Mouse (Mus musculus): ENCODE data around the gene Gm3029. TPM values are rescaled to one million over a fixed set of nuclear protein-coding genes. Genes with fewer than 3 reads are reported as not detected.
"Not testable (repeated sequence)": the region's sequence is repeated elsewhere in the genome, so short reads cannot be mapped to it uniquely, and the experiment has no call there.

The Gm3029 gene
- total RNA-seq (2014; rRNA removed; ENCODE audit: low replicate concordance) (not detected in 2 replicates), polyA plus RNA-seq (2015; fragmentation: Nextera tagmentation; extraction: Ambion mirVana) (not detected in 2 replicates)

DNA sequence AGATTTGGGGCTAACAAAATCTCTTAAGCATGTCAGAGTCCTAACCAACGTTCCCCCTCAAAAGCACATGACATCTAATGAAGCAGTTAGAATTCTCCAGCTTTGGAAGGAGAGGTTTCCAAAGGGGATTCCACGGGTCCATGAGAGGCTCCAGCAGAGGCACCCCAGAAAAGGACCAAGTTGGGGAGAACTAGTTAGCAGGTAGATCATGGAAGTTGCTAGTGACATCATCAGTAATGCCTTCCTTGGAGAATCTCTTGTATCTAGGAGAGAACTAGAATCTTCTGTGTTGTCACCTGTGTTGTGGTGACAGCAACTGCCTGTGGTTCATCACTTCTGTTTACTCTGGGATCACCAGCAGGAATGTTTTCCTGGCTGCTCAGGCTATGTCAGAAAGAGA lies at the start of gene Gm3029:
Gm3029 (plus strand) TSS at position 301 of the 400 bp plus-strand sequence.
- H3K4me2 ChIP-seq (ENCODE audit: low read depth, low read length); H3K9me3 ChIP-seq (replicated peaks; ENCODE audit: control insufficient read depth, low read length); ATAC-seq (ENCODE audit: insufficient read depth, low read depth); H3K4me3 ChIP-seq (ENCODE audit: low read depth, low read length); H3K27me3 ChIP-seq (ENCODE audit: control insufficient read depth, insufficient read depth, low read length); DNase-seq (ENCODE audit: low spot score); H3K4me1 ChIP-seq (ENCODE audit: control insufficient read depth, insufficient read depth); H3K27ac ChIP-seq (ENCODE audit: low read depth); H3K36me3 ChIP-seq (replicated peaks; ENCODE audit: control insufficient read depth, insufficient read depth, low read length); H3K9ac ChIP-seq (replicated peaks; ENCODE audit: low read depth, low read length): not testable (repeated sequence)
- 38% methylated on average over 1 of the region's 2 CpGs for WGBS

DNA sequence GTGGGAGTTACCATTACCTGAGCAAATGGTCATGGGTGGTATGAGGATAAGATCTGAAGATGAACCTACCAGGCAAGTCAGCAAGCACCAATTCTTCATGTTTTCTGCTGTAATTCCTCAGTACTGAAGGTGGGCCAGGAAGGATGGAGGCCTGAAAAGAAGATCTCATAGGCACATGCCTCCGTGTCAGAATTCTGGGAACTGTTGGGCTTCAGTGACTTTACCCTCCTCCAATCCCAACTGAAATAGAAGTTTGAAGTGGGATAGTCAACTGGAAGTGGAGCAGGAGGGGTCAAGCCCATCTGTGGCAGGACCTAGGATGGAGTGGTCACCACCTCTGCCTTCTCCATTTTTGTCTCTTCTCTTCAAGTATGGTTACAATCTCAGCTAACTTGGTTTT lies 47.7 kb upstream of the Gm3029 start, which contains the start of gene Gm2916:
Gm2916 (plus strand) TSS at position 301 of the 400 bp plus-strand sequence.
- H3K4me2 ChIP-seq (ENCODE audit: low read depth, low read length); DNase-seq (ENCODE audit: low spot score); H3K27me3 ChIP-seq (ENCODE audit: control insufficient read depth, insufficient read depth, low read length); H3K36me3 ChIP-seq (replicated peaks; ENCODE audit: control insufficient read depth, insufficient read depth, low read length); H3K27ac ChIP-seq (ENCODE audit: low read depth); H3K4me1 ChIP-seq (ENCODE audit: control insufficient read depth, insufficient read depth); H3K9ac ChIP-seq (replicated peaks; ENCODE audit: low read depth, low read length); H3K4me3 ChIP-seq (ENCODE audit: low read depth, low read length); ATAC-seq (ENCODE audit: insufficient read depth, low read depth); H3K9me3 ChIP-seq (replicated peaks; ENCODE audit: control insufficient read depth, low read length): not testable (repeated sequence)
- no CpG with 5 or more reads among the region's 1 CpGs for WGBS

DNA sequence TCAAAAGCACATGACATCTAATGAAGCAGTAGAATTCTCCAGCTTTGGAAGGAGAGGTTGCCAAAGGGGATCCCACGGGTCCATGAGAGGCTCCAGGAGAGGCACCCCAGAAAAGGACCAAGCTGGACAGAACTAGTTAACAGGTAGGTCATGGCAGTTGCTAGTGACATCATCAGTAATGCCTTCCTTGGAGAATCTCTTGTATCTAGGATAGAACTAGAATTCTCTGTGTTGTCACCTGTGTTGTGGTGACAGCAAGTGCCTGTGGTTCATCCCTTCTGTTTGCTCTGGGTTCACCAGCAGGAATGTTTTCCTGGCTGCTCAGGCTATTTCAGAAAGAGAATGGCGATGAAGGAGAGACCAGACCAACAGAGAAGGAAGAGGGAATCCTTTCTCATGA lies 31.7 kb downstream of the Gm3029 start, which contains the start of gene Gm3095:
Gm3095 (plus strand) TSS at position 301 of the 400 bp plus-strand sequence.
- DNase-seq (ENCODE audit: low spot score); H3K4me3 ChIP-seq (ENCODE audit: low read depth, low read length); H3K4me1 ChIP-seq (ENCODE audit: control insufficient read depth, insufficient read depth); H3K27me3 ChIP-seq (ENCODE audit: control insufficient read depth, insufficient read depth, low read length); H3K9ac ChIP-seq (replicated peaks; ENCODE audit: low read depth, low read length); H3K27ac ChIP-seq (ENCODE audit: low read depth); ATAC-seq (ENCODE audit: insufficient read depth, low read depth); H3K4me2 ChIP-seq (ENCODE audit: low read depth, low read length); H3K36me3 ChIP-seq (replicated peaks; ENCODE audit: control insufficient read depth, insufficient read depth, low read length); H3K9me3 ChIP-seq (replicated peaks; ENCODE audit: control insufficient read depth, low read length): not testable (repeated sequence)
- no CpG with 5 or more reads among the region's 2 CpGs for WGBS

Other genes starting within 250 kb of the Gm3029 start
- gene Gm3043, start 243.0 kb upstream of the Gm3029 start, total RNA-seq (2014; rRNA removed; ENCODE audit: low replicate concordance), result not detected in 2 replicates
- gene Gm3043, start 243.0 kb upstream of the Gm3029 start, polyA plus RNA-seq (2015; fragmentation: Nextera tagmentation; extraction: Ambion mirVana), result not detected in 2 replicates
- 0.66 TPM in 1 of 2 replicates, not detected in the other for gene Gm3002, start 121.7 kb upstream of the Gm3029 start, total RNA-seq (2014; rRNA removed; ENCODE audit: low replicate concordance)
- gene Gm3002, start 121.7 kb upstream of the Gm3029 start, polyA plus RNA-seq (2015; fragmentation: Nextera tagmentation; extraction: Ambion mirVana), result 0.41 and 0.77 TPM in 2 replicates
- gene Gm3033, start 85.5 kb upstream of the Gm3029 start, total RNA-seq (2014; rRNA removed; ENCODE audit: low replicate concordance), result not detected in 2 replicates
- gene Gm3033, start 85.5 kb upstream of the Gm3029 start, polyA plus RNA-seq (2015; fragmentation: Nextera tagmentation; extraction: Ambion mirVana), result not detected in 2 replicates
- not detected in 2 replicates for gene Gm2916, start 47.6 kb upstream of the Gm3029 start, total RNA-seq (2014; rRNA removed; ENCODE audit: low replicate concordance)
- gene Gm2916, start 47.6 kb upstream of the Gm3029 start, polyA plus RNA-seq (2015; fragmentation: Nextera tagmentation; extraction: Ambion mirVana), result 0.07 and 0.11 TPM in 2 replicates
- 0.08 and 2.3 TPM in 2 replicates for gene Gm3095, start 31.8 kb downstream of the Gm3029 start, total RNA-seq (2014; rRNA removed; ENCODE audit: low replicate concordance)
- not detected in 2 replicates for gene Gm3095, start 31.8 kb downstream of the Gm3029 start, polyA plus RNA-seq (2015; fragmentation: Nextera tagmentation; extraction: Ambion mirVana)
- gene Gm3099, start 66.6 kb downstream of the Gm3029 start, total RNA-seq (2014; rRNA removed; ENCODE audit: low replicate concordance), result not detected in 2 replicates
- not detected in 2 replicates for gene Gm3099, start 66.6 kb downstream of the Gm3029 start, polyA plus RNA-seq (2015; fragmentation: Nextera tagmentation; extraction: Ambion mirVana)
- 0.23 TPM in 1 of 2 replicates, not detected in the other for gene Gm5796, start 92.2 kb downstream of the Gm3029 start, total RNA-seq (2014; rRNA removed; ENCODE audit: low replicate concordance)
- gene Gm5796, start 92.2 kb downstream of the Gm3029 start, polyA plus RNA-seq (2015; fragmentation: Nextera tagmentation; extraction: Ambion mirVana), result 0.14 and 0.22 TPM in 2 replicates
- gene Gm3115, start 152.4 kb downstream of the Gm3029 start, total RNA-seq (2014; rRNA removed; ENCODE audit: low replicate concordance), result not detected in 2 replicates
- gene Gm3115, start 152.4 kb downstream of the Gm3029 start, polyA plus RNA-seq (2015; fragmentation: Nextera tagmentation; extraction: Ambion mirVana), result not detected in 2 replicates
- 0.12 TPM in 1 of 2 replicates, not detected in the other for gene Gm8108, start 178.8 kb downstream of the Gm3029 start, total RNA-seq (2014; rRNA removed; ENCODE audit: low replicate concordance)
- gene Gm8108, start 178.8 kb downstream of the Gm3029 start, polyA plus RNA-seq (2015; fragmentation: Nextera tagmentation; extraction: Ambion mirVana), result 0.14 and 0.21 TPM in 2 replicates
- gene Gm3127, start 233.3 kb downstream of the Gm3029 start, total RNA-seq (2014; rRNA removed; ENCODE audit: low replicate concordance), result not detected in 2 replicates
- not detected in 2 replicates for gene Gm3127, start 233.3 kb downstream of the Gm3029 start, polyA plus RNA-seq (2015; fragmentation: Nextera tagmentation; extraction: Ambion mirVana)